In genomic region chr7:112158942-112159341, GRCm38 (mm10) we compare ENCODE assay signal across 8 mouse cellular contexts. TPM values are rescaled to one million over a fixed set of nuclear protein-coding genes. Genes with fewer than 3 reads are reported as not detected.
DNase-seq lines count a peak whose midpoint lies in the region; ATAC-seq and TF ChIP-seq lines count a peak whose summit lies in the region.

Dkk3 (minus strand) TSS chr7:112159057.

- peaks cover 5% of the 10 kb centered on the region for H3K4me1 ChIP-seq in forebrain, postnatal 0 days (ENCODE audit: insufficient read depth)
- H3K4me1 ChIP-seq in intestine, embryonic 15.5 days (replicated peaks) = peaks cover 12% of the 10 kb centered on the region; the same call in 1 of the 2 replicates
- peaks cover 49% of the 10 kb centered on the region for H3K4me1 ChIP-seq in limb, embryonic 15.5 days
- peaks cover 5% of the 10 kb centered on the region; the same call in 1 of the 2 replicates for H3K4me1 ChIP-seq in neural tube, embryonic 14.5 days (ENCODE audit: control insufficient read depth, insufficient read depth, low read length)

- peak within 1 kb of the TSS; percentile 47 for H3K4me3 ChIP-seq in forebrain, postnatal 0 days (ENCODE audit: low read depth, low read length)
- peak within 1 kb of the TSS; percentile 50 for H3K4me3 ChIP-seq in intestine, embryonic 15.5 days (replicated peaks)
- peak within 1 kb of the TSS; percentile 57 for H3K4me3 ChIP-seq in limb, embryonic 15.5 days
- H3K4me3 ChIP-seq in neural tube, embryonic 14.5 days (ENCODE audit: low read depth, low read length) = peak within 1 kb of the TSS; percentile 38

- WGBS in forebrain, postnatal 0 days = 8% methylated on average over 21 of the region's 21 CpGs
- WGBS in intestine, embryonic 15.5 days = 5% methylated on average over 21 of the region's 21 CpGs
- under 1% methylated on average over 21 of the region's 21 CpGs for WGBS in limb, embryonic 15.5 days
- 5% methylated on average over 21 of the region's 21 CpGs for WGBS in neural tube, embryonic 14.5 days

- DNase-seq in frontal cortex, postnatal 36 days (ENCODE audit: low spot score in 2 of 2) = no peak
- DNase-seq in adrenal gland, adult 2 months = no peak
- DNase-seq in forebrain, postnatal 0 days = peak; percentile 42
- DNase-seq in thymus, postnatal 36 days = no peak

- peak; percentile 51 for ATAC-seq in frontal cortex, adult (ENCODE audit: low TSS enrichment)
- peak; percentile 69 for ATAC-seq in forebrain, postnatal 0 days
- peak; percentile 68 for ATAC-seq in intestine, embryonic 15.5 days
- ATAC-seq in limb, embryonic 15.5 days (ENCODE audit: insufficient number of reproducible peaks, low FRiP score, low TSS enrichment, low read depth) = peak; percentile 49; the same call in 1 of the 2 replicates
- peak; percentile 51; the same call in 1 of the 2 replicates for ATAC-seq in neural tube, embryonic 14.5 days (ENCODE audit: low read depth)

- no peaks in the 10 kb centered on the region for H3K9me3 ChIP-seq in forebrain, postnatal 0 days (ENCODE audit: low read length)
- H3K9me3 ChIP-seq in intestine, embryonic 15.5 days = no peaks in the 10 kb centered on the region
- no peaks in the 10 kb centered on the region for H3K9me3 ChIP-seq in limb, embryonic 15.5 days
- H3K9me3 ChIP-seq in neural tube, embryonic 14.5 days (ENCODE audit: control insufficient read depth, low read length) = no peaks in the 10 kb centered on the region

- H3K4me2 ChIP-seq in forebrain, postnatal 0 days (ENCODE audit: low read depth) = peak within 1 kb of the TSS; percentile 63
- peak within 1 kb of the TSS; percentile 73 for H3K4me2 ChIP-seq in intestine, embryonic 15.5 days (replicated peaks)
- peak within 1 kb of the TSS; percentile 59 for H3K4me2 ChIP-seq in limb, embryonic 15.5 days
- H3K4me2 ChIP-seq in neural tube, embryonic 14.5 days (ENCODE audit: low read depth, low read length) = peak within 1 kb of the TSS; percentile 62

- TF ChIP-seq CTCF in forebrain, postnatal 0 days (IDR thresholded peaks at IDR 0.05; ENCODE audit: low read depth) = no peak

- peak within 1 kb of the TSS; percentile 58 for H3K9ac ChIP-seq in forebrain, postnatal 0 days
- H3K9ac ChIP-seq in intestine, embryonic 15.5 days = peak within 1 kb of the TSS; percentile 51
- peak within 1 kb of the TSS; percentile 35 for H3K9ac ChIP-seq in limb, embryonic 15.5 days
- peak within 1 kb of the TSS; percentile 65 for H3K9ac ChIP-seq in neural tube, embryonic 14.5 days (replicated peaks; ENCODE audit: low read depth, low read length)

- peak within 1 kb of the TSS; percentile 15; the same call in 1 of the 2 replicates for H3K27ac ChIP-seq in forebrain, postnatal 0 days (ENCODE audit: low read depth, low read length)
- H3K27ac ChIP-seq in intestine, embryonic 15.5 days = peak within 1 kb of the TSS; percentile 58
- peak within 1 kb of the TSS; percentile 68 for H3K27ac ChIP-seq in limb, embryonic 15.5 days
- H3K27ac ChIP-seq in neural tube, embryonic 14.5 days (ENCODE audit: low read depth, low read length) = no peak within 1 kb of the TSS

- no peaks in the 10 kb centered on the region for H3K27me3 ChIP-seq in forebrain, postnatal 0 days (ENCODE audit: insufficient read depth, low read length)
- H3K27me3 ChIP-seq in intestine, embryonic 15.5 days (replicated peaks) = no peaks in the 10 kb centered on the region
- 0 out of 2 replicates have a peak, but pooled peaks cover 5% of the 10 kb centered on the region for H3K27me3 ChIP-seq in limb, embryonic 15.5 days
- H3K27me3 ChIP-seq in neural tube, embryonic 14.5 days (ENCODE audit: control insufficient read depth, insufficient read depth, low read length) = no peaks in the 10 kb centered on the region

- H3K36me3 ChIP-seq in forebrain, postnatal 0 days (ENCODE audit: insufficient read depth) = no peaks in the 10 kb centered on the region
- H3K36me3 ChIP-seq in intestine, embryonic 15.5 days = no peaks in the 10 kb centered on the region
- H3K36me3 ChIP-seq in limb, embryonic 15.5 days = no peaks in the 10 kb centered on the region
- no peaks in the 10 kb centered on the region for H3K36me3 ChIP-seq in neural tube, embryonic 14.5 days (ENCODE audit: control insufficient read depth, insufficient read depth, low read length)

RNA-seq across cellular contexts. Expression of gene Dkk3, which starts in this region (rescaled TPM):
- 10 to 100 TPM; 18.9 to 21.6 TPM for total RNA-seq in adrenal gland, adult 2 months (2021)
- 13.1 and 14.2 TPM in 2 replicates for polyA plus RNA-seq in adrenal gland, adult 2 months (2012; rRNA removed)
- total RNA-seq in forebrain, postnatal 0 days (2014; rRNA removed) = 50.8 and 53.8 TPM in 2 replicates
- 48.1 and 49.9 TPM in 2 replicates for polyA plus RNA-seq in forebrain, postnatal 0 days (2015; fragmentation: Nextera tagmentation; extraction: Ambion mirVana)
- 26.0 and 27.1 TPM in 2 replicates for polyA plus RNA-seq in intestine, embryonic 15.5 days (2015; fragmentation: Nextera tagmentation; extraction: Ambion mirVana)
- 99.3 and 106 TPM in 2 replicates for polyA plus RNA-seq in limb, embryonic 15.5 days (2015; fragmentation: Nextera tagmentation; extraction: Ambion mirVana)
- polyA plus RNA-seq in neural tube, embryonic 14.5 days (2014; fragmentation: Nextera tagmentation; extraction: Ambion mirVana) = 16.5 and 23.5 TPM in 2 replicates
